Mouse (Mus musculus): ENCODE measurements at regions not wholly inside any gene's neighbourhood (a gene's known extent, or its start where the extent isn't known, plus 50 kb on each side); places are given as distances from the start of the nearest gene placed in this dataset.

GRCm38 (mm10) chr2:117838387-117838786, 273.3 kb upstream of the Thbs1 start:
- DNase-seq: no peak

DNA sequence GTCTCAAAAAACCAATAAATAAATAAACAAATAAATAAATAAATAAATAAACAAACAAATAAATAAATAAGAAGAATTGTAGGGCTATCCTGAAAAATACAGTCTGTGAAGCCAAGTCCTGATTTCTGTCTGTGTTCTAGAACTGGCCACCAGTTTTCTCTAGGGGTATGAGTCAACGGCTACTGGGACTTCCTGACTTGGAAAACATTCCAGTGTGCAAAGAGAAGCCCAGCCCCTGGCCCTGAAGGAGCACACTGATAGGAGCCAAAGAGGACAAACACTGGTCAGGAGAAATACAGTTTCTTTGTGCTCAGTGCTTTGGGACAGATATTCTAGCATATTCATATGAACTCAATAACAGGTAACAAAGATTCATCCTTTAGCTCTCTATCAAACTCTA, 271.3 kb upstream of the Thbs1 start:
- no peak for DNase-seq

- DNase-seq: no peak
Observed at GRCm38 (mm10) chr2:117842309-117842986, 269.2 kb upstream of the Thbs1 start.

GRCm38 (mm10) chr2:117852442-117852841, 259.2 kb upstream of the Thbs1 start:
- DNase-seq: no peak

DNA sequence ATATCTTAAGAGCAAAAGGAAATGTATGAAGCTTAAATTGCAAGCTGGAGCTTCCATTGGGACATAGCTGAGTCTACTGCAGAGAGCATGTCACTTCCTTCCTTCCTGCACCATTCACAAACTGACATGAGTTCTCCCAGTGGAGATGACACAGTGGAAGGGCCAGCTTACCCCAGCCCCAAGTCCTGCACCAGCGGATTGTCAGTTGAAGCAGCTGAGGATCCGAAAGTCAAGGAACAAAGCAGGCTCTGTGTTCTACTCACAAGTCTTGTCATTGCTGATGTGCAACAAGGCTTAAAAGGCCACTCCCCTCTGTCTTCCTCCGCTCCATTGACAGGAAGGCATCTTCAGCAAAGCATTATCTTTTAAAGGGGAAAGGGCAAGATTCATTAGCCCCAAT, 249.4 kb upstream of the Thbs1 start:
- no peak for DNase-seq

GRCm38 (mm10) chr2:117865119-117865518, 246.6 kb upstream of the Thbs1 start:
- DNase-seq: no peak

DNA sequence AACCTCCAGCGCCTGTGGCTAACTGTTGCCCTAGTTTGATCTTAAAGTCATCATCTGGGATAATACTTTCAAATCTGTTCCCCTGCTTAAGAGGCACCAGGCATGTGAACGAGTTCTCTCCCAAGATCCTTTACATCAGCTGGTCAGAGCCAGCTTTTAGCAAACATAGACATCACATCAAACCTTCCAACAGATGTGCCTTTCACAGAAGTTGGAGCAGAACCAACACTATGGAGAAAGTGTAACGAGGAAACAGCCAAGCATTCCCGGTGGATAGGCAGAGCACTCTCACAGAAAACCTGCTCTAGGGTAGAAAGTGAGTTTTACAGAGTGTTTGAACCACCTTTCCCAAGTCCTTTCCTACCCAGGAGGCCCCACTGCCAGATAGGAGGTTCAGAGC, 244.7 kb upstream of the Thbs1 start:
- DNase-seq: no peak

DNA sequence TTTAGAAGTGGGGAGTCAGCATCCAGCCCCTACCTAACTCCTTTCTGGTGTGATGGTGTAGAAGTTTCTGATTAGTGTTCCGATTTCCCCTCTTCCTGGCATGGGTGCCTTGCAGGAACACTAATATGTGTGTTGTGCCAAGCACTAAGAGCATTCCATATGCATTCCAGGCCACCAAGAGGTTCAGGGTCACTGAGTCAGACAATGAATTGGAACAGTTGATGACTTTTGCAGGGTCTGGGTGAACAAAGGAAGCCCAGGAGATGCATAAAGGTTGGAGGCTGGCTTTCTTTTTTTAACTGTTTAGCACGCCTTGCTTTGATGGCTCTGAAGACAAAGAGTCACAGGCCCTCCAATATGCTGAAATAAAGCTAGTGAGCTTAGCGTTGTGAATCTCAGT, 244.3 kb upstream of the Thbs1 start:
- DNase-seq: no peak

GRCm38 (mm10) chr2:117868857-117869256, 242.8 kb upstream of the Thbs1 start:
- no peak for DNase-seq

DNA sequence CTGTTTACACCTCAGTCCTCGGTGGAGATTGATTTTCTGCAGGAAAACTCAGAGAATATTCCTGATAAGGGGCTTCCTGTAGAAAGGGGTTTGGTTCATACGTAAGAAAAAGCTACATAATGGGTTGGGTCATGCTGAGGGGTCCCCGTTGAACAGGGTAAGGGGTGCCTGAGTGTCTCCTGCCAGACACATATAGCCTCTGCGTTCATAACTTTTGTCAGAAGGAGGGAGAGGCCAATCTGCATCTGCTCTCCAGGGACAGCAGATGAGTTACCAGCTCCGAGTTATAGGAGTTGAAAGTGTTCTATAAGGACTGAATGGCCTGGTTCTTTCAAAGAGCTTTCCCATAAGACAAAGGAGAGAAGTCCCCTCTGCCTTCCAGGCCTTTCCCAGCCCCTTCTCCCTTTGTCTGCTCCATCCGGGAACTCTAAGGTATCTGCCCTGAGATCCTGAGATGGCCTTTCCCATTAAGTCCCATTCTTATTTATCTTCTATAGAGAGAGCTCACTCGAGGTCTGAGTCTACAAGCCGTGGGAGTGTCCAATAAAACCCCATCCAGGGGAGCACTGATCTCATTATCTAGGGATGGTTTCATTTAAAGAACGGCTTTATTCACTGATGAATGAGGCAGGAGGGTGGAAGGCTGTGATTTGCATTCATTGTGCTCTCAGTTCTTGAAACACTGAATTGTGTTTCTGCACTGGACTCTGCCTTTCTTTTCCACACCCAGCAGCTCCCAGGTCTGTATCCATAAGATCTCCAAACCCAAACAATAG, 240.0 kb upstream of the Thbs1 start:
- no peak for DNase-seq

DNA sequence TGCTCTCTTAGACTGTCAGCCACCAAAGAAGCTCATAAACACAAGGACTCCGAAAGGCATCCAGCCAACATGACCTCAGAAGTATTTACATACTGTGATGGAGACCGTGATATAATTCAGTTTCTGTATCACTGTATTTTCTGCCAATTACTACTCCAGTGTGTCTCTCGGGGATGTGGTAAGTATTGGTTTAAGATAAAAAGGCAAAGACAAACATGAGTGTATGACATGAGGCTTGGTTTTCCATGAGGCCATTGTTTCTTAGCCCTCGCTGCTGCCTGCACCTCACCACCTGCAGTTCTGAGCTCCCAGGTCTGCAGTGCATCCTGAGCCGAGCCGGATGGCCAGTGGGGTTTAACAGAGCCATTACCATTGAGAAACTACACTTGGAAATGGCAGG, 233.9 kb upstream of the Thbs1 start:
- no peak for DNase-seq

DNA sequence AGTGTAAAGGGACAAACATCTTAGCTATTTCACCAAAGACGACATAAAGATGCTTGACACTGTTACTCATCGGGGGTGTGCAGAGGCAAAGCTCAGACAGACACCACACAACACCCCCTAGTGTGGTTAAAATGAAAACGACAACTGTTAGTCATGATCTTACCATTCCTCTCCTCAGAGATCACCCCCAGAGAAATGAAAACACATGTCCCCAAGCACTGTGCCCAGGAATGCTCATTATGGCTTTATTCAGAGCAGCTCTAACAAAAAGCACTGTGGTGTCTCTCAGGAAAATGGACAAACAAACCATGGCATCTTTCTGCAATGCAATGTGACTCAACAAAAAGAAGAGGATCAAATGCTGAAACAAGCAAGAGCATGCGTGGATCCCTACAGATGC, 229.5 kb upstream of the Thbs1 start:
- DNase-seq: no peak

GRCm38 (mm10) chr2:117882890-117883289, 228.8 kb upstream of the Thbs1 start:
- no peak for DNase-seq

DNA sequence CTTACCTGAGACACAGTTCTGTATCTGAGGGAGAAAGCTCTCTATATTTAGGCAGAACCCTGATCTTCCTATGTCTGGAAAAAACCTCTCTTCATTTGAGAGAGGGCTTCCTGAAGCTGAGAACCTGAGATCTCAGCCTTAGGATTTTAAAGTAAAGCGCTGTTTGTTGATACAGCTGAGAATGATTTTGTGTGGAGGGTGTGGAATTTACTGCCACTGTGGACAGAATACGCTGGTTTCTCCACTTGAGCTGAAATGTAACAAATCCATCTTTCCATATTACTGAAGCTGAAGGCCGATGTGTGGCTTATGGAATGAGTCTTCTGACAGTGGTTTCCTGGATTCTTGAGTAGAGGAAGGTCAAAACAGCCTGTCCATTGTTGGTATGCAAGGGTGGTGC, 225.2 kb upstream of the Thbs1 start:
- DNase-seq: no peak

DNA sequence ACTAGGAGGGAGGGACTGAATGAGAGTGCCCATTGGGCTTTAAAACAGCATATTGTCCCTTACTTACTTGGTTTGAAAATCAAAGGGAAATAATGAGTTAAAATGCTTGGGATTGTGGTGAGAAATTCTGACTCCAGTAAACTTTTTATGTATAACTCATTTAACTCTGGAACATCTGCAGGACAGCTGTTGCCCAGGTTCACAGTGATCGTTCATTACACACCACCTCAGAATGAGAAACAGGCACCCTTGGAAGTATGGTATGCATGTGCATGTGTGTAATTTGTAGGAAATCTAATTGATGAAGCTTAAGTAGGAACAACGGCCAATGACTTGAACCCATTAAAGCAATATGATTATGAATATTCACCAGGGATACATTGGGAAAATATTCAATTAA, 210.4 kb upstream of the Thbs1 start:
- DNase-seq: no peak

DNA sequence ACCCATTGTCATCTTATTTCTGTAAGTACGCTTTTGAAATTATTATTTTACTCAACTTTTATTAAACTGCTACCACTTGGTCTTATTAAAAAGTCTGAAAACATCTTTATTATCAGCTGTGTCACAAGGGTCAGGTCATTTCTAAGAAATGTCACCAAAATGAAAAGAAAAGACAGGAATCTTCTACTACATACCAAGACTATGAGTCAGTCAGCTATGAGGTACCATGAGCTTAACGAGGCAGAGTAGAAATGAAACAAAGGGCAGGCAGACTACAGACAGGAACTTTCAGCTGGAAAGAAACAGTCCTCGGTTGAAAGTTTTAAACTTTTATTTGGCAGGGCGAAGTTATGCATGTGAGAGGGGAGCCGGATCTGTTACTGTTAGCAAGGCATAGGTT, 208.8 kb upstream of the Thbs1 start:
- DNase-seq: no peak

DNA sequence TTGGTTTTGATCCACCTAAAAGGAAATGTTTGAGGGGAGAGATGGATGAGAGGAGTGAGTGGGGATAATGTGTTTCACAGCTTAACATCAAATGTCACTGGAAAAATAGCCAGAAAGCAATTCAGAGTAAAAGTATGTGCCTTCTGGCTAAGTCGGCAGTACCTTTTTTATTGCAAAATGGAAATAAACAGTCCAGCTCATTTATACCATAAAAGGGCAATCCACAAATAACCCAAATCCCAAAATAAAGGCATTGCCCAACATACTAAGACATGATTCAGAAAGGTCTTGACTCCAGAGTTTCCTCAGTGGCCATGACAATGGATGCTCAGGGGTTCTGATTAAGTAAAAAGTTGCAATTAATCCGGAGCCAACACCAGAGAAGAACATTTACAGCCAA, 208.0 kb upstream of the Thbs1 start:
- DNase-seq: no peak

DNA sequence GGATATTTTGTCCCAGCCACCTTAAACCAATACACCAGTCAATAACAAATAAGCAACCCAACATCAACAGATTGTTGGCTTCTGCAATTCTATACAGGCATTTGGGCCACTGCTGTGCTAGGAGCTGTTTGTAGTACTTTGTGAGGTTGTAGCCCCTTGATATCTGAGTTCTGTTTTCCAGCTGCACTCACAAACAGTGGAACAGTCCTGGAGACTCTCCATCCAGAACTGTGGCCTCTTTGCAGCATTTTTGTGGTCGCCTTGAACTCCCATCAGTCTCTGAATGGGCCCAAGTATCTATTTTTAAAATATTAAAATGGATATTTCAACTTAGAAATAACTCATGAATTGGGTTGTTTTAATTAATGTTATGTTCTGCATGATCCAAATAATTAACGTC, 205.2 kb upstream of the Thbs1 start:
- DNase-seq: no peak

GRCm38 (mm10) chr2:117910781-117911180, 200.9 kb upstream of the Thbs1 start:
- no peak for DNase-seq

GRCm38 (mm10) chr2:117912722-117913121, 199.0 kb upstream of the Thbs1 start:
- no peak for DNase-seq

DNA sequence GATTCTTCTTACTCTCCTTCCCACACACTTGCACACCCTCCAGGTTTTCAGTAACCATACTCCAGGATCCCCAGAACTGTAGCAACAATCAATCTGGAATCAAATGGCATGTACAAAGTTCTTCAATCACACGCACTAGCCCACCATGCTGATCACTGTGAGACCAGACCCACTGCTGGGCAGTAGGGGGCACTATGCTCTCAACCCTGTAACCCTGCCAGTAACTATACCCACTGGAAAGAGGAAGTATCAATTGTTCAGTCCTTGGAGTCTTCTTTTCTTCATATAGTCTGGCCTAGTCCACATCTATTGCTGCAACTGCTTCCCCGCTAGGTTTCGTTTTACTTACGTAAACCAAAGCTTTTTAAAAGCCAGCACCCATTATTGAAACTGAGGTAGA, 197.8 kb upstream of the Thbs1 start:
- DNase-seq: no peak

- DNase-seq: no peak
Observed at GRCm38 (mm10) chr2:117915821-117916220, 195.9 kb upstream of the Thbs1 start.

DNA sequence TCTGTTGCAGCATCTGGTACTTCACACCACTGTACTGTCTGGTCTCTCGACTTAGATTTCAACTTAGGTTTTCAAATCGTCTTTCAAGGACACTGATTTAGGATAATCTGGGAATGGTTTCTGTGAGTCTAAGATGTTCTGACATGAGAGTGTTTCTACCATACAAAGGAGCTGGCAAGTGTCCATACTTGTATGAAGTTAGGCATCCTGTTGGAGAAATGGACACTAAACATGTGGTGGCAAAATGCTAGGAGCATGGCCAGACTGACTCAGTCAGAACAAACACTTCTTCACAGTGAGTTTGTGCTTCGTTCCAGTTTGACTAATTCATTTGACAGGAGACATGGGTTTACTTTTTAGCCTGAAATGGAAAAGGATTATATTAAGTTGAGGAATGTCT, 194.5 kb upstream of the Thbs1 start:
- no peak for DNase-seq

- DNase-seq: no peak
Observed at GRCm38 (mm10) chr2:117924877-117925276, 186.8 kb upstream of the Thbs1 start.

DNA sequence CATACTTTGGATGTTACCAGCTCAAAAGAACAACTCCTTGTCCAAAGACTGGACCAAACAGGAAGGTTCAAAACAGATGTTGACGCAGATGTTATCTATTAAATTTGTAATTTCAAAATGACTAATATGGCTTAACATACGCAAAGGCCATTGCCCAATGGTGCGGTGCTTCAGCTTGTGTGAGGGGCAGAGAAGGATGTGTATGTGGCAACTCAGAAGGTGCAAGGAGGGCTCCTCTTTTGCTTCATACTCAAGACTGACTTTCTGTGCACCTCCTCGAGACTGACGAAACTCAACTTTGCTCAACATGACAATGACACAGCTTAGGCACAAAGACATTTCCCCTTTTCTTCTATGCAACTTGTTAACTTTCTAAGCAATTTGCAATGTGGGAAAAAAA, 186.3 kb upstream of the Thbs1 start:
- no peak for DNase-seq

Measured in thymus, adult 18-20 months (tissue).